Mouse (Mus musculus) spleen, adult 2 months (tissue): ENCODE measurements around the gene Agxt2.

Experiments
- CTCF ChIP-seq: fragments of 200-500 bp; IDR thresholded peaks from 2 replicates; pipeline ENCODE4 v1.5.1; 2011; ENCODE audit warnings: mild to moderate bottlenecking, inconsistent platforms; ENCODE audit not compliant: insufficient read depth, insufficient read length, insufficient replicate concordance; ENCODE audit errors: extremely low read depth
- POLR2A ChIP-seq: fragments of 200-500 bp; IDR thresholded peaks from 2 replicates; pipeline ENCODE4 v1.6.1; 2011; ENCODE audit warnings: low read depth, low read length, inconsistent platforms

DNA sequence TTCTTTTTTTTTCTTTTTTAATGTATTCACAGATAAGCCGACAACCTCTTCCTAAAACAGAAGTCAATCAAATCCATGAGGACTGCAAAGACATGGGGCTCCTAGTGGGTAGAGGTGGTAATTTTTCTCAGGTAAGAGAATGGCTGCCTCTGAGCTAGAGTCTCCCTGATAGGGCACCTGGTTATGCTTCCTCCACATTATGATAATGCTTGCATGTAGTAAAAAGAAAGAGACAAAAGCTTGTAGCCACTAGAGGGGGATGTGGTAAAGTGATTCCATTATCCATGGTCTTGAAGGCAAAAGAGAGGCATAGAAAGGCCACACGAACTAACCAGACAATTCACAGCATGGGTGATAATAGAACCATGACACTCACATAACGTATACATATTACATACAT, 42.1 kb downstream of the Agxt2 start:
- no peak for TF ChIP-seq CTCF
- no peak for TF ChIP-seq POLR2A
